9 mouse cellular contexts compared by ENCODE assay signal in genomic region chrX:88116326-88116725, GRCm38 (mm10). TPM values are rescaled to one million over a fixed set of nuclear protein-coding genes. Genes with fewer than 3 reads are reported as not detected.
DNase-seq lines count a peak whose midpoint lies in the region; ATAC-seq and TF ChIP-seq lines count a peak whose summit lies in the region.
"Had no signal": no experiment of that assay in that cellular context is flagged by ENCODE, and none has a peak within 500 bp of the region (broad histone marks: within the 10 kb centered on the region; RNA-seq: fewer than 3 reads in every experiment).

No protein-coding gene starts in this region.

- no peak for ATAC-seq in heart, embryonic 15.5 days (replicated peaks; ENCODE audit: insufficient number of reproducible peaks, insufficient read depth, low FRiP score, low read depth)
- no peak for ATAC-seq in hindbrain, embryonic 12.5 days (ENCODE audit: low FRiP score)
- ATAC-seq in midbrain, embryonic 12.5 days (ENCODE audit: low FRiP score, low read depth), result no peak

- TF ChIP-seq POLR2A in cortical plate, adult 2 months (IDR thresholded peaks at IDR 0.05; ENCODE audit: extremely low read depth, insufficient read depth, low read length), result no peak

- WGBS in heart, embryonic 15.5 days, result 9% methylated on average over 3 of the region's 3 CpGs
- whole genome bisulfite sequencing in hindbrain, embryonic 12.5 days, result 11% methylated on average over 3 of the region's 3 CpGs
- 13% methylated on average over 3 of the region's 3 CpGs for WGBS in midbrain, embryonic 12.5 days

- no peaks in the 10 kb centered on the region for H3K9me3 ChIP-seq in heart, embryonic 15.5 days (replicated peaks)
- H3K9me3 ChIP-seq in hindbrain, embryonic 12.5 days (replicated peaks), result no peaks in the 10 kb centered on the region
- H3K9me3 ChIP-seq in midbrain, embryonic 12.5 days, result no peaks in the 10 kb centered on the region

- peak overlapping the region; percentile 43 for H3K4me3 ChIP-seq in heart, embryonic 15.5 days
- peak overlapping the region; percentile 85; the same call in 1 of the 2 replicates for H3K4me3 ChIP-seq in cortical plate, adult 2 months (ENCODE audit: insufficient read depth, low read length)
- H3K4me3 ChIP-seq in hindbrain, embryonic 12.5 days, result no peak overlapping the region
- peak overlapping the region; percentile 40 for H3K4me3 ChIP-seq in midbrain, embryonic 12.5 days

- DNase-seq in heart, postnatal 36 days, result no peak
- no peak for DNase-seq in spleen, adult 12 weeks (ENCODE audit: low spot score)
- DNase-seq in frontal cortex, postnatal 25 days (ENCODE audit: low spot score in 2 of 2), result no peak
- DNase-seq in ovary, adult 18-20 months (ENCODE audit: low spot score), result no peak

- H3K4me1 ChIP-seq in heart, embryonic 15.5 days (replicated peaks), result no peaks in the 10 kb centered on the region
- H3K4me1 ChIP-seq in cortical plate, adult 2 months (ENCODE audit: control insufficient read depth, insufficient read depth, low read length), result no peaks in the 10 kb centered on the region
- H3K4me1 ChIP-seq in hindbrain, embryonic 12.5 days, result no peaks in the 10 kb centered on the region
- no peaks in the 10 kb centered on the region for H3K4me1 ChIP-seq in midbrain, embryonic 12.5 days

- TF ChIP-seq CTCF in cortical plate, adult 2 months (IDR thresholded peaks at IDR 0.05; ENCODE audit: extremely low read depth, insufficient read depth, low read length), result no peak

- H3K27me3 ChIP-seq in heart, embryonic 15.5 days, result no peaks in the 10 kb centered on the region
- H3K27me3 ChIP-seq in hindbrain, embryonic 12.5 days, result no peaks in the 10 kb centered on the region
- no peaks in the 10 kb centered on the region for H3K27me3 ChIP-seq in midbrain, embryonic 12.5 days

- H3K27ac ChIP-seq in heart, embryonic 15.5 days, result no peak overlapping the region
- H3K27ac ChIP-seq in cortical plate, adult 2 months (ENCODE audit: insufficient read depth, low read length), result peak overlapping the region; percentile 65; the same call in 1 of the 2 replicates
- H3K27ac ChIP-seq in hindbrain, embryonic 12.5 days, result no peak overlapping the region
- no peak overlapping the region for H3K27ac ChIP-seq in midbrain, embryonic 12.5 days (replicated peaks)

- H3K36me3 ChIP-seq in heart, embryonic 15.5 days, result no peaks in the 10 kb centered on the region
- H3K36me3 ChIP-seq in hindbrain, embryonic 12.5 days, result no peaks in the 10 kb centered on the region
- H3K36me3 ChIP-seq in midbrain, embryonic 12.5 days, result no peaks in the 10 kb centered on the region

- peak overlapping the region; percentile 64 for H3K4me2 ChIP-seq in heart, embryonic 15.5 days
- H3K4me2 ChIP-seq in hindbrain, embryonic 12.5 days (replicated peaks), result peak overlapping the region; percentile 48
- peak overlapping the region; percentile 52 for H3K4me2 ChIP-seq in midbrain, embryonic 12.5 days (replicated peaks)

- no peak overlapping the region for H3K9ac ChIP-seq in heart, embryonic 15.5 days
- H3K9ac ChIP-seq in hindbrain, embryonic 12.5 days, result no peak overlapping the region
- no peak overlapping the region for H3K9ac ChIP-seq in midbrain, embryonic 12.5 days (replicated peaks)

- intact Hi-C loops in heart, postnatal 36 days (cut with DNase I), result no loop called here

RNA-seq across cellular contexts. Expression of gene Il1rapl1, which starts 0.9 kb away (rescaled TPM):
- polyA plus RNA-seq in heart, embryonic 15.5 days (2015; fragmentation: Nextera tagmentation; extraction: Ambion mirVana), result 0.20 and 0.51 TPM in 2 replicates
- total RNA-seq in heart, postnatal 36 days (2021), result under 1 TPM; 0.16 to 0.19 TPM
- polyA plus RNA-seq in cortical plate, adult 2 months (2012; rRNA removed), result 3.7 and 4.1 TPM in 2 replicates
- polyA plus RNA-seq in hindbrain, embryonic 12.5 days (2016; fragmentation: Nextera tagmentation; extraction: Ambion mirVana), result 2.4 and 2.6 TPM in 2 replicates
- 2.0 TPM in 2 replicates for polyA plus RNA-seq in midbrain, embryonic 12.5 days (2016; fragmentation: Nextera tagmentation; extraction: Ambion mirVana)
- polyA plus RNA-seq: C2C12 had no signal
